Mouse (Mus musculus): ENCODE measurements around the gene Eif3m. TPM values are rescaled to one million over a fixed set of nuclear protein-coding genes. Genes with fewer than 3 reads are reported as not detected.
"Not testable (repeated sequence)": the region's sequence is repeated elsewhere in the genome, so short reads cannot be mapped to it uniquely, and the experiment has no call there.

Eif3m gene
- total RNA-seq (2021) (100 to 1,000 TPM; 121 to 150 TPM), polyA plus RNA-seq (2012; rRNA removed) (5.2 and 6.6 TPM in 2 replicates)
- long read RNA-seq, transcript Eif3m-201 (11 exons, 1,283 nt): major isoform, 99 of 106 reads
- long read RNA-seq, partial matches to known transcripts: 4 of 106 reads
- long read RNA-seq, other reads (novel, unspliced or antisense): 2 of 106 reads

DNA sequence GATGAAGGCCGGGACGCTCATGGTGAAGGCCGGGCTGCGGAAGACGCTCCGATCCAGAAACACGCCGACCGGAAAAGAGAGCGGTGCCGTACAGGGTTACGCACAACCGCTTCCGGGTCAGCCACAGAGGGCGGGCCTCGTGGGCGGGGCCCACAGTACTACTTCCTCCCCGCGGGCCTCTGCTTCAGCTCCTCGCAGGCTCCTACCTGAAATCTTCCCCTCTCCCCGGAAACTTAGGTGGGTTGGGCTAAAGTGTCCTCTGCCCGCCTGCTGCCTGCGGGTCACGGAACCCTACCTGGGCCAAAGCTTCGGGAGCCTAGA lies at the start of gene Eif3m:
Gene Eif3m, minus strand, starts transcription at position 114 of the 321 bp plus-strand sequence.
- DNase-seq: peak; percentile 95

DNA sequence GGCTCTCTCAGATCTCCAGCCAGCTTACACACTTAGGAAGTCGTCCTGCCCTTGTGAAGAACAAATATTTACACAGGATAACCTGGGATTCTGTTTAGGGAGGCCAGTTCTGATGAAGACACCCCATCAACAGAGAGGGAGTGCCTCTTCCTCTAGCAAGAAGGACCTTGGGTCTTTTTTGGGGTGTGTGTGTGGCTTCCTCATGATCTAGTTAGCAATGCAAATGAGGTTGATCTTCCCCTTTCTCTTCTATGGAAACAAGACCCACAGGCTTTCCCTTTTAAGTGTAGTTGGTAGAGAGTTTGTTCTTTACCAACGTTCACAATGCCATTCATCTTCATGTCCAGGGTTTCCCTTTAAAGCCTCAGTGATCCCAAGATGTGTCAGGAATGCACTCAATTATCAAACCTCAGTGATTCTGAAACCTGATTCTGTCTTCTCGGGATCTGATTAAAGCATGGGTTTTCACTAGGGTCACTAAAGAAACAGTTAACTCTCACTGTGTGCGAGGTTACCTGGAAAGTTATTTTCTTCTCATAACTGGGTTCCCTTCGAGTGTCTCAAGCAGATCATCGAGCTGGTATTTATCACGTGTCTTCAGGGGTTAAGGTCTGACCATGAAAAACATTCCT lies 46.0 kb upstream of the Eif3m start:
- no peak for DNase-seq

DNA sequence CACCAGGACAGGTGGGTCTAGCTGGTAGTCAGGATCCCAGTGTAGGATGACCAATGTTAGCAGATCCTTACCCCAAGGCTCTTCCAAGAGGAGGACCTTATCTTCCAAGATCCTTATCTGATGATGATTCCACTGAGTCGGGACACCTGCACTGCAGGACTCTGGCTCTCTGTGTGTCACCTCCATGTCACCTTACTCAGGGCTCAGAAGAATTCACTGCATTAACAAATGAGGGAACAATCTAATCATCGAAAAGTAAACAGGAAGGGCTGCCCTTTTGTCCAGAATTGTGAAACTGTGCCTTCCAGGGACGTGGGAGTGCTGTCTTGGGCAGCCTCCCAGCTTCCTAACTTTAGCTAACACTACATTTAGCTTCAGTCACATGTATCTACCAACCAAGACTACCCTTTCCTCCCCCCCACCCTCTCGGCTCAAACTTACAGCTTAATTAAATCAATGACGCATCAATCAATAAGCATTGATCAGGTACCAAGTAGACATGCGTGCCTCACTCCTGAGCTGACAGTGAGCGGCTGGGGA lies 41.8 kb upstream of the Eif3m start:
- DNase-seq: no peak

DNA sequence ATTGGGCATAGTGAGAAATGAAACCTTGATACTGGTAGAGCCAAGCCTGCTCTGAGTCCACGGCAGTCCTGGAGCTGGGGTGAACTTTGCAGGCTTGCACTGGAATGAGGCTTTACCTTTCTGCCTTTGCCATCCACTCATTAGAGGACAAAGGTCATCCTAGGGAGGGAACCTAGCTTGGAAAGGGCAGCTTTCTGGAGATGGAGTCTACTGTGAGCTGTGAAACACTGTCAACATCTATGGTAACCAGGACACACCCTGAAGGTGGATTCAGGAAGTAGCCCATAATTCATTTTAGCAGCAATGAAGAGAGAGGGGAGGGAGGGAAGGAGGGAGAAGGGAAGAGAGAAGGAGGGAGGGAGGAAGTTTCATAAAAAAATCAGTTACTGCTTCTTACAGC lies 38.6 kb upstream of the Eif3m start:
- no peak for DNase-seq

DNA sequence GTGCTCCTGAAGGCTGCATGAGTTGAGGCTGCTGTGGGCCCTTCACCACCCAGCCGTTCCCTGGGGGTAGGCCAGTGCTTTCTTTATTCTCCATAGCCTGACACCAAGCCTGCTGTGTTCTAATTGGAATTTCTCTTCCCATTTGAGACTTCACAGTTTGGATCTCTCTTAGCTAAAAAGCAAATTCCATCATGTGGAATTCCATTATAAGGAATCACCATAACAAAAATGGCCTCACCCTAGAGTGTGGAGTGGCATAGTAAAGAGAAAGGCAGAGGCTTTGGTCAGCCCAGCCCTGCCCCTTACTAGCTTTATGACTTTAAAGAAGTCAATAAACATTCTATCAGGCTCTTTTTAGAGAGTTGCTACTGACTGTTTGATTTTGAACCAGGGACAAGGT lies 31.4 kb upstream of the Eif3m start:
- DNase-seq: no peak

DNA sequence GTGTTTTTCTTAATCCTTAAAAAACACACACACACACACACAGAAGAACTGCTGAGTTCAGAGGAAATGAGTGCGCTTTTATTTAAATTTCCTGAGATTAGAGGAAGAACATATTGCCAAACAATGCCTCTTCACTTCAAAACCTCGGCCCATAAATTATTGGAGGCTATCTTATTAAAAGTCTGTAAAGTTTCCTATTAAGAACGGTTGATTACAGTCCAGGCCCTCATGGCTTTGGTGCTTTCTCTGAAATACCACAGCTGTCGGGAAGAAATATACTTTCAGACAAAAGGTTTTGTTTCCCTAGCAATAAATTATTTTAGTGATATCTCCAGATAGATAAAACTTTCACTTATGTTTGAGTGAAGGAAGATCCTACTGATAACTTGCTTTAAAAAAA lies 26.3 kb upstream of the Eif3m start:
- DNase-seq: no peak

DNA sequence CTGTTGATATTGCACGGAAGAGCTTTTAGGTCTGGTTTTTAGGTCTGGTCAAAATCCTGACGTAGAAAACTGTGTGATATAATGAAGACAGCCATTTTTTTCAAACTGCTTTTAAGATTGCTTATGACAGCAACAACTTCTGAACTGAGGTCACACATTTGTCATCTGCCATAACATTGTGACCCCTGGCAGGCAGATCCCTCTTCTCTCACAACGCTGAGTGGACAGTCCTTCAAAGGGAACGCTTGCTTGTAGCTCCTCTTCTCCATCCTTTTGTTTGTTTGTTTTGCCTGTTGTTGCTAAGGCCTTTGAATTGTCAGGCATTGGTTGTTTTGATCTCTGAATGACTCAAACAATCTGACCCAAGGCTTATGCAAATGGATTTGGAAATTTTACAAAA lies 24.0 kb upstream of the Eif3m start:
- peak; percentile 25 for DNase-seq

DNA sequence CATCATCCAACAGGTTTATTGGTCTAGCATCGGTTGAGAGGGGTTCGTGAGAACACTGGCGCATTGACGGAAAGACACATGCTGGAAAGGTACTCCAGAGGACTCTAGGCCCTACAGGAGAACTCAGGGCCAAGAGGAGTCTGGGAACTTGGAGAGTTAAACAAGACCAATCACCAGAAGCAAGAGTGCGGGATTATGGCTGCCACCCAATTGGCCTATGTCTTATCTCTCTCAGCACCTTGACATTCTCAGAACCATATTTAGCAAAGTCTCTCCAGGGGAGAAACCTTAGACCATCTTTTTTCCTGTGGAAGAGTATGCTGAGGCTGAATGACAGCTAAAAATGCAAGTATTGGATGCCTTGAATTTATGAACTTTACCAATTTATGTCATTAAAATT lies 22.0 kb upstream of the Eif3m start:
- DNase-seq: peak; percentile 9

DNA sequence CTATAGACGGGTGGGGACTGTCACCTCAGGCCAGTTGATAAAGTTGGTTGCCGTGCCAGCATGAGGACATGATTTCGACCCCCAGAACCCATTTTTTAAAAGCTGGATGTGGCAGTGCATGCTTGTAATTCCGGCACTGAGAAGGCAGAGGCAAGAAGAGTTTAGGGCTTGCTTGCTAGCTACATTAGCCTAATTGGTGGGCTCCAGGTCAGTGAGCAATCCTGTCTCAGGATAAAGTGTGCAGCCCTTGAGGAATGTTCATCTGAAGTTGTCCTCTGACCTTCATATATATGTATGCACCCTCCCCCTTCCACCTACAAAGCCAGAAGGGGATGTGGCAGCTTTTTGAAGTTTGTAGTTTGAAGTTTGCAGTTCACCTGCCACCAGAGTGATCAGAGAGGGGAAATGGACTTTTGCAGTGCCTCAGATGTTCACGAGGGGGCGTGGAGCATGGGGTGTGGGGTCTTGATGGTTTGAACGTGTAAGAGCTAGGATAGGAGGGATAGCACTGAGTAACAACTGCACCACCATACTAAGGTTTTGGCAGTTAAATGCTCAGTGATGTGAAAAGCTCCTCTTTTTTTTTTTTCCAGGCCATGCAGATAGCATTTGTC lies 21.2 kb upstream of the Eif3m start:
- no peak for DNase-seq

DNA sequence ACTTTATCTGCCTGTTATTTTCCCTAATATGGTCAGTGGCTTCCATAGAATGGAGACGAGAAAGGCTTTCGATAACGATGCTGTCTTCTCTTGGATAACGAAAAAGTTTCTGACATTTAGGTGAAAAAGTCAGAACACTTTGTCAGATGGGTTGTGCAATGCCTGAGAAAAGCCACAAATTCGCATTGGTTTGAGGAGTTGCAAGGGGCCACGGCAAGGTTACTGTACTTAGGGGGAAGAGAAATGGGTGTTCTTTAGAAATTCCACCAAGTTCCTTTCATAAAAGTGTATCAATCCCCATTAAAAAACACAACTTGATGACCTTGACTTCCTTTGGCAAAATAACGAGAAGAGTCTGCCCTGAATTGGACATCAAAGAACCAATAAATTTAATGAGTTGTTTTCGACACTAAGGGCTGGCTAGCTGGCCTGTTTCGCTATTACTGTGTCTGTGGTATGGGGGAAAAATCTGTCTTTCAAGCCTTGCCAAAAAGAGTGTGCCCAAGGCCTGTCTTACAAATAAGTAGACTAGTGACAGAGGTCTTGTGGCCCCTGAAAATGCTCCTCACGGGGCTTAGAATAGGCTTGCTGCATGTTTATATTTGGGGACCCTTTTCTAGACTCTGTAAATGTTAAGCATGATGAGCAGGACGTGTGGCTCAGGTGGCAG lies 19.7 kb upstream of the Eif3m start:
- peak; percentile 59 for DNase-seq

DNA sequence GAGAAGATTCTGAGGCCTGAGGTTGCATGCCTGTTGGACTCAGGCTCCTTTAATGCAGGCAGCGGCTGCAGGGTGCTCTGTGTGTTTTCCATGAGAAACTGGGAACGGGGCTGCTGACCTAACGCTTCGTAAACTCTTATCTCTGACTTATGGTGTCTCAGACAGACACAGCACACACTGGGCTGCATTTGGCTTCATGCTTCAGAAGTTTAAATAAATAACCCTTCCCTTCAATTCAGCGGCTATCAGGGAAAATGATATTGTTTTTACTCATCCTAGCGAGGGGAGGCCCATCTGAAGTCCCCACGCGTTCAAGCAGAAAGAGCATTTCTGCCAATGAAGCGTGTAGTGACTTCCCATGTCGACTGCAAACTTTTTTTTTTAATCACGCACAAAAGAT lies 19.1 kb upstream of the Eif3m start:
- DNase-seq: peak; percentile 34

DNA sequence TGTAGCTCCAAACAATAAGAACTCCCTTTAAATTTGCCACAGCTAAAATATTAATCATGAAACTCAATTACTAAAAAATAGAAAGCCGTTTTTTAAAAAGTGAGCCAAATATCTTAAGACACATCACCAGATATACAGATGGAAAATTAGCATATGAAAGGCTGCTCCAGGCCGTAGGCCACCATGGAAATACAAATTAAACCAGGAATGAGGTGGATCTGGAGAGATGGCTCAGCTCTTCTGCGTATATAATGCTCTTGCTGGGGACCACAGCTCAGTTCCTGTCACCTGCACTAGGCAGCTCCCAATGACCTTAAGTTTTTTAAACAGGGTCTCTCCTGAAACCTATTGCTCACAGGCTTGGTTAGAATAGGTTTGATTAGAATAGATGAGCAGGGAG lies 17.2 kb upstream of the Eif3m start:
- DNase-seq: no peak

DNA sequence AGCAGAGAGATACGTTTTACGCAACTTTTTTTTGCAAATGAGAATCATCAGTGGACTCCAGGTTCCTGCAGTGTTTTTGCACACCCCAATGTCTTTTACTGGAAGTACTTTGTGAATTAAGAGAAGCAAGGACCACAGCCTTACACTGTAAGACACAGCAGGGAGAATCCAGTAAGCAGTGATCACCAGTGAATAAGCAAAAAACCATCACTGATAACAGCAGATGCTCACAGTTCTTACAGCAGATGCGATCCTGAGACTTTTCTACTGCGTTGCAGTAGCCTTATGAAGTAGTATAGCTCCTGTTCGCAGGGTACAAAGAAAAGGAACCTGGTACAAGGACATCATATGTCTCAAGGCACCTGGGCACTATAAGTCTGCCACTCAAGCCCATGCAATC lies 13.6 kb upstream of the Eif3m start:
- DNase-seq: no peak

DNA sequence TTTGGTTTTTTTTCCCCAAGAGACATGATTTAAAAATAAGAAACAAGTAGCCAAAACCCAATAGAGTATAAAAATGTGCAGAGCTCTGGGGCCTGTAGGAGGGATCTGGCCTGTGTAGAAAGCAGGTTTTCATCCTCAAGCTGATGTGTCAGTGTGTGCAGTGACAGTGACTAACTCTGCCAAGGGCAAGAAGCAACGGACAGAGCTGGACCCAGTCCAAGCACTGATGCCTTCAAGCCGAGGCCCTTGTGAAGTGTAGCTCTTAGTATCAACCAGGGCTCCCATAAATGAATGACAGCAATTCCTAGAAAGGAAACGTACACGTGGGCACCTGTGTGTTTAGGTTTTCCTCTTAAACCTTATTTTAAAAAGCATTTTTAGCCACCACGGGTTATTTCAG lies 11.9 kb upstream of the Eif3m start:
- DNase-seq: peak; percentile 88

DNA sequence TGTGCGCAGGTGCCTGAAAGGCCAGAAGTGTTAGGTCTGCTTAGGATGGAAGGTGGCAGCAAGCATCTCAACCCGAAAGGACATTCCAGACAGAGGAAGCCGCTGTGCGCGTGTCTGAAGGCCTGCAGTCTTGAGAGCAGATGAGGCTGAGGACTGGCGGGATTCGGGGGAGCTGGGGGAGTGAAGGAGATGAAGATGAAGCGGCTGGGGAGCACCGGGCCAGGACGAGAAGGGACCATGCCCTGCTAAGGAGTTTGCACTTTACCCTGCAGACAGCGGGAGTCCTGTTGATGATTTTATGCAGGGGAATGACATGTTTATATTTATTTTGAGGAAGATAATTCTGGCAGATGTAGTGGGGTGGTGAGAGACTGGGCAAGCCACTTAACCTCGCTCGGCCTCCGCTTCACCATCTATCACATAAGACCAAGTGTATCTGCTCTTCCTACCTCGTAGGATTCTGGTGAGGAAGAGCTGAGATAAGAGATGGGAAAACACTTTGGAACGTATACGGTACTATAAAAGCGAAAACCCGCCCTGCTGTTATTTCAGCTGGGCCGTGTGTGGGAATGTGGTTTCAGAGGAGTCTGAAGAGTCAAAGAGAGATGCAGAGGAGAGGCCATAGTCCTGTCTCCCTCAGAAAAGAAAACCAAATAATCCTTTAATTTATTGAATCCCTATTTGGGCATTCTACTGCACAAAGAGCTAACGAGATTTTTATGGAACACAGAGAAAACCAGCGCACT lies 10.2 kb upstream of the Eif3m start:
- no peak for DNase-seq

DNA sequence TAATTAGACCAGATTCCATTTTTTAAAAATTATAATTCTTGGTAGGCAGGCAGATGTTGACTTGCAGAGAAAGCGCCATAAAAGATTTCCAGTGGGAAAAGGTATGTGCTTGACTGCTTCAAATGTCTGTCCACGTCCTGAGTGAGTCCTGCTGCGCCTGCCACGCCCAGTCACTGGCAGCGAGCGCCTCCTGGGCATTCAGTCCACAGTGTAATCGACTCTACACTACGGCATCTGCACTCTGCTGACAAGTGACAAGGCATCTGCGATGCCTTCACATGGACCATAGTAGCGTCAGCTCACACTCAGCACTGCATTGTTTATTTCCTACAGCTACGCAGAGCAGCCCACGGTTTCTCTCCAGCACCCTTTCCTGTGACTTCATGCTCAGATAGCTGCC lies 8.7 kb upstream of the Eif3m start:
- not testable (repeated sequence) for DNase-seq

DNA sequence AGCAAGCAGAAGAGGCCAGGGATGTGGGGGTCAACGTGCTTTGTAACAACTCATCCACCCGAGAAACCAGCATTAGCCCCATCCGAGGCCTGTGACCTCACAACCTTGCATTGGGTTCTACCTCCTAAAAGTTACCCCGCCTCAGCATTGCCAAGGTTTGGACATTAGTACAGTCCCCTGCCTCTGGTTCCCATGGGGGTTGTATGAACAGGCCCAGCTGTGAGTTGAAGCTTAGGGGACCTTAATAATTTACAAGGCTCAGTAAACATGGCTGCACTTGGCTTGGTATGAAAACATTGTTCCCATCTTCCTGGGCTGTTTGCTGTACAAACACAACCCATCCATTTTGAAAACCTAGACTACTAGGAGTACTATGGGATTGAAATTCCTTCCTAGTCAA lies 6.9 kb upstream of the Eif3m start:
- DNase-seq: no peak

DNA sequence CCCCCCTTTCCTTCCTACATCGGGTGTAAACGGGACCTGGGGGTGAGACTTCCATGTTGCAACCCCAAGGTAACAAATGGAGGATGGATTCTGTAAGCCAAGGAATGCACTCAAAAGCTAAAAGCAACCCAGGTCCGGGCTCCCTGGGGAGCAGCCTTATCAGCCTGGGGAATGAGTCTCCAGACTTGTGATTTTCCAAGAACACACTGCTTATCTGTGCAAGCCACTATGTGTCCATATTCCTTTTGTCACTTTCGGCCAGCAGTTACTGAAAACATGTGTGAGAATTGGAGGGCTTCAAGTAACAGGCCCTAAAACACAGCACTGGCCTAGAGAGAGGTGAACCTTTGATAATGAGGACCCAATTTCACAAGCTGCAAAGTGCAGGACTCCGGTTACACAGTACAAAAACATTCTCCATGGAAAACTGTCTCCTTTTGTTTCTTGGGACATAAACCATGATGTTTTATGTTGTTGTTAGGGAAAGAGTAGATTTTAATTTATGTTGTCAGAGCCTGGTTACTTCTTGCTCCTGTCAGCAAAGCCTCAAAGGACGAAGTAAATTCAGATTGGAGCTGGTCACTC lies 6.2 kb upstream of the Eif3m start:
- no peak for DNase-seq

DNA sequence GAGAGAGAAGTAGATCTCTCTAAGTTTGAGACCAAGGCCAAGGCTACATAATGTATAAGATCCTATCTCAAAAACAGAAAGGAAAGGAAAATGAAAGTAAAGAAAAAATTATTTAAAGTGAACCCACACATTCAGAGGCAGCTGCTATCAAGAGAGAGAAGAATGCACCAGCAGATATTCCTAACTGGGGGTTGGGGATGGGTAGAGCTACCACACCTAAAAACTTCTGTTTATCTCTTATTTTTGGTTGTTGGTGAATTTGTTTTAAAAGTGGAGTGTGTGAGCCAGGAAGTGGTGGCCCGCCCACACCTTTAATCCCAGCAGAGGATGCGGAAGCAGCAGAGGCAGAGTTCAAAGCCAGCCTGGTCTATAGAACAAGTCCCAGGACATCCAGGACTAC lies 5.0 kb upstream of the Eif3m start:
- DNase-seq: no peak

DNA sequence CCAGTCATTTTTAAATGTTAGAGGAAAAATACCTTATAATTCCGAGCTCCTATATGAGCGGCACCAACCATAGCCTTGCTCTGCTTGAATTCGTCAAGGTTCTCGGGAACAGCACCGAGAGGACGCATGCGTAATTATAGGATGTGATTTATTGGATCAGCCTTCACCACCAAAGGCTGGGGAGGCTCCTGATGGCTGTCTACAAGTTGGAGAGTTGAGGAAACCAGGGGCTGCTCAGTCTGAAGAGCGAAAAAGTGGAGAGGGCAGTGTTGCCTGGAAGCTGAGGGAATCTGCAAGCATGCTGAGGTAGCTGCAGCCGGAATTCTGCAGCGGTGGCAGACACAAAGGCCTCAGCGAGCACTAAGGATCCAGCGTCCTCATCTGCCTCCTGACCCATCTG lies 4.4 kb upstream of the Eif3m start:
- DNase-seq: peak; percentile 71

DNA sequence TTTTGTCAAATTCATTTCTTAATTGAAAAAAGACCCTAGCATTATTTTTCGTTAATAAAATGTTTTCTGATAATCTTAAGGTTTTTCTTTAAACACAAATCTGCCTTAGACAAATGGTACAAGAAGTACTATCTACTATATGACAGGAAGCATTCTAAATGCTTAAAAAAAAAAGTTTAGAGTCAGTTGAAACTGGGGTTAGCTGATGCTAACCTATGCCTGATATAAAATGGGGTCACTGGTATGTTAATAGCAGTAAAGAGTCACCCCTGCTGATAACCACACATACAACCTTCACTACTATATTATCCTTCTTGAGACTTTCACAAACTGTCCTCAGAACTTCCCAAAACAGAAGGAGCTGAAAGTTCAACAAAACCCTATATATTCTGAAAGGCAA lies 2.6 kb upstream of the Eif3m start:
- DNase-seq: no peak

DNA sequence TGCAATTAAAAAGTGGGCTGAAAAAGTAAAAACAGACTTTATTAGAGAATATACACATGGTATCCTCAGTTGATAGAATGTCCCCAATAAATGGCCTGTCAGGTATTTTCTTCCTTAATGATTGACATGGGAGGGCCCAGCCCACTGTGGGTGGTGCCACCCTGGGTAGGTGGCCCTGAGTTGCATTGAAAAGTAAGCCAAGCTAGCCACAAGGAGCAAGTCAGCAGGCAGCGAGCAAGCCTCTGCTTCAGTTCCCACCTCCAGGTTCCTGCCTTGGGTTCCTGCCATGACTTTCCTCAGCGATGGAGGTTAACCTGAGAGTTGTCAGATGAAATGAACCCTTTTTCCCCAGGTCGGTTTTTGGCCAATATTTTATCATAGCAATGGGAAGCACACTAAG lies 922 bp upstream of the Eif3m start:
- no peak for DNase-seq
